Mouse (Mus musculus) myocyte (in vitro differentiated cells): ENCODE data around the gene Hipk2.

Experiments
- CEBPB ChIP-seq: IDR thresholded peaks from 2 replicates; pipeline ENCODE4 v1.6.1; 2011; ENCODE audit warnings: mild to moderate bottlenecking, moderate library complexity; ENCODE audit not compliant: poor library complexity, insufficient read depth, severe bottlenecking
- E2F4 ChIP-seq: IDR thresholded peaks from one replicate; pipeline ENCODE4 v1.6.1; 2011; ENCODE audit warnings: mild to moderate bottlenecking, control low read depth, moderate library complexity; ENCODE audit not compliant: insufficient read depth
- MAX ChIP-seq: IDR thresholded peaks from one replicate; pipeline ENCODE4 v1.6.1; 2011; ENCODE audit warnings: low read depth, mild to moderate bottlenecking, control low read depth
- MYOD1 ChIP-seq, 3 experiments: IDR thresholded peaks; one replicate each; pipeline ENCODE4 v1.6.1; 2011; ENCODE audit warnings: control low read depth in 2 of 3, low read depth in 2 of 3, mild to moderate bottlenecking in 2 of 3, moderate library complexity in 1 of 3; ENCODE audit not compliant: insufficient read length in 2 of 3, control insufficient read depth in 1 of 3
- MYOG ChIP-seq, 3 experiments: IDR thresholded peaks; one replicate each; pipeline ENCODE4 v1.6.1; 2011; ENCODE audit warnings: control low read depth in 2 of 3, low read depth in 2 of 3, mild to moderate bottlenecking in 2 of 3; ENCODE audit not compliant: insufficient read length in 2 of 3, control insufficient read depth in 1 of 3, insufficient read depth in 1 of 3
- POLR2A ChIP-seq: IDR thresholded peaks from one replicate; pipeline ENCODE4 v1.6.1; 2011; ENCODE audit warnings: low read depth, mild to moderate bottlenecking, control low read depth, moderate library complexity; ENCODE audit not compliant: insufficient read length
- POLR2AphosphoS2 ChIP-seq: IDR thresholded peaks from one replicate; pipeline ENCODE4 v1.6.1; 2011; ENCODE audit warnings: low read depth, control low read depth; ENCODE audit not compliant: insufficient read length
- SRF ChIP-seq: IDR thresholded peaks from one replicate; pipeline ENCODE4 v1.6.1; 2011; ENCODE audit warnings: low read depth; ENCODE audit not compliant: control insufficient read depth, insufficient read length
- TCF12 ChIP-seq: IDR thresholded peaks from one replicate; pipeline ENCODE4 v1.6.1; 2011; ENCODE audit warnings: mild to moderate bottlenecking, control low read depth; ENCODE audit not compliant: poor library complexity, insufficient read depth, severe bottlenecking
- USF1 ChIP-seq: IDR thresholded peaks from one replicate; pipeline ENCODE4 v1.6.1; 2011; ENCODE audit warnings: low read depth, mild to moderate bottlenecking, control low read depth, moderate library complexity

DNA sequence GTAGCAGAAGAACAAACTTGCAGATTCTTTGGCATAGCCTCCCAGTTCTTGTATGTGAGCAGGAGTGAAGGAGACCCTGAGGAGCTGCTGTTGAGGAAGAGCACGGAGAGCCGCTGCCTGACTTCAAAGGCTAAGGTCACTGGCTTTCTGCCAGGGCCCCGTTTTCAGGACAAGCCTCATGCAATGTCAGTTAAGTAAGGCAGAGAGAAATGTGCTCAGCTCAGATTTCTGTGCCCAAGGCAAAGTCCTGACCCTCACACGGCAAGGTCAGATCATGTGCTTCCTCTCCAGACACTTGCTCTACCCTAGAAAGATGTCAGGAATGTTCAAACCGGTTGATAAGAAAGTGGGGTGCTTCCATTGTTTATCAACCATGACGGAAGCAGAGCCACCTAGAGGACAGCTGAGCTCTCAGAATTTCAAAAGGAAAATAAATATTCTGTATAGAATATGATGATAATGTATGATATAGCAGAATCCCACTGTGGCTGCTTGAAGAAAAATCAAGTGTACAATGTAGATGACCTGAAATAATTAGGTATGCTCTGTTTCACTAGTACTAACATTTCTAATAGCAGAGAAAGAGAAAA, 173.1 kb downstream of the Hipk2 start:
- TF ChIP-seq USF1 (no peak), MAX (no peak), POLR2A (no peak), POLR2AphosphoS2 (no peak), MYOD1 (IDR thresholded peaks at IDR 0.05; ENCODE audit: control insufficient read depth in 1 of 3, insufficient read length in 2 of 3, low read depth in 2 of 3) (no peak), E2F4 (no peak), CEBPB (no peak), TCF12 (no peak), SRF (no peak), MYOG (IDR thresholded peaks at IDR 0.05; ENCODE audit: control insufficient read depth in 1 of 3, insufficient read depth in 1 of 3, insufficient read length in 2 of 3, low read depth in 2 of 3) (no peak)
